Mouse (Mus musculus) megakaryocyte, embryonic 14.5 days (primary cell): ENCODE measurements around the gene Tdp2.

Experiments
- FLI1 ChIP-seq: IDR thresholded peaks from 2 replicates; pipeline ENCODE4 v1.6.1; 2012; ENCODE audit warnings: low read length, inconsistent platforms, mixed read lengths
- GATA1 ChIP-seq: IDR thresholded peaks from 3 replicates; pipeline ENCODE4 v1.6.1; 2012; ENCODE audit warnings: mixed read lengths, low read length, inconsistent platforms, borderline replicate concordance

DNA sequence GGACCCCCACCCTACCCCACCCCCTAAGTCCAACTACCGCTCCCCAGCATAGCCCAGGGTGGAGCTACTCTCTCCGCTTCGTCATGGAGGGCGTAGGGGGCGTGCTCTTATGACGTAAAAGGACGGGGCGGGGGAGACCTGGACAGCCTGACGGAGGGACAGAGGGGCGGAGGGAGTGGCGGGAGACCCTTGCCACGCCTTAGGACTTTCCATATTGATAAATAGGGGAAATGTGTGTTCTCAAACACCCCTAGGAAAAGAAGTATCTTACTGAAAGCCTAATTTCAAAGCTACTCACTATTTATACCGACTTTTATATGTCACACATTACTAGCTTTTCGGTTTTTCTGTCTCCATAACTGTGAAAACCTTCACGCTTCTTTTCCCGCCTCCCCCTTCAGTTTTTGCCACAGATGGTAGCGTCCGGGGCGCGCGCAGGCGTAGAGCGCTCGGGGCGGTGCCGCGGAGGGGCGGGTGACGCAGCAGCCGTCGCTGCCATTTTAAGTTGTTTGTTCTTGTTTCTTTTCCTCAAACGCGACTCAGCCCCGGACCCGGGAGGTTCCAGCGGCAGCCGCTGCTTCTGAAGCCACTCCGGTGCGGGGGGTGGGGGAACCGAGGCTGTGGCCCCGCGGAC is 30.7 kb upstream of the Tdp2 start:
- TF ChIP-seq GATA1 (no peak), FLI1 (no peak)
